8 mouse cellular contexts compared by ENCODE assay signal in the genomic region with DNA sequence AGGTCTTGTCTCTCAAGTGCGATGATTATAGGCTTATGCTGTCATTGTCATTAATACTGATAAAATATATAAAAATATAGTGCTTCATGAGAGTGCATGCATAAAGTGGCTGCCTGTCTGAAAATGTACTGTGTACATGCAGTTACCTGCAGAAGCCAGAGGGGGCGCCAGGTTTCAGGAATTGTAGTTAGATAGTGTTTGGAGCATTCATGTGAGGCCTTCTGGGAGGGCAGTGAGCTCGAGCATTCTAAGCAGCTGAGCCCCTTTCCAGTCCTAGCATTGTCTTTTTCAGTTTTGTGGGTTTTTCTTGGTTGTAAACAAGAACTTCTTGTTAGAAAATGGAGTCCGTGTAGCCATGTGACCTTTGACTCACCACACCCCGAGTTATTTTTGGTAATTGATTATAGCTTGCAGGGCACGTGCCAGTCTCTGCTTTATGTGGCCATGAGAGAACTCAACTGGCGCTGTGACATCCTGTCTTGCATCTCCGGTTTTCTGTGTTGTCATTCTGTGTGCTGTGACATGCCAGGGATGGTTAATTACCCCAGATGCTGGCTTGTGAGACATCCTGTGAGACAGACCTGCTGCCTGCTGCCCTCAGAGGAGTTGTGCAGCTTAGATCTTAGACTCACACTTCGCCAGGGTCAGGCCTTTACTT. TPM values are rescaled to one million over a fixed set of nuclear protein-coding genes. Genes with fewer than 3 reads are reported as not detected.
A peak's percentile ranks its signal among the peaks of the same experiment; 100 is the strongest.
DNase-seq lines count a peak whose midpoint lies in the region; ATAC-seq and TF ChIP-seq lines count a peak whose summit lies in the region.
"Had no signal": no experiment of that assay in that cellular context is flagged by ENCODE, and none has a peak within 500 bp of the region (broad histone marks: within the 10 kb centered on the region; RNA-seq: fewer than 3 reads in every experiment).

No protein-coding gene starts in this region.

- no peak overlapping the region for H3K9ac ChIP-seq in hindbrain, embryonic 14.5 days
- H3K9ac ChIP-seq in hindbrain, embryonic 12.5 days = no peak overlapping the region
- H3K9ac ChIP-seq in hindbrain, postnatal 0 days (replicated peaks; ENCODE audit: low read length) = no peak overlapping the region
- no peak overlapping the region for H3K9ac ChIP-seq in stomach, postnatal 0 days (ENCODE audit: low read length)

- no peaks in the 10 kb centered on the region for H3K4me1 ChIP-seq in hindbrain, embryonic 14.5 days (replicated peaks; ENCODE audit: control insufficient read depth, insufficient read depth, low read length)
- H3K4me1 ChIP-seq in hindbrain, embryonic 12.5 days = no peaks in the 10 kb centered on the region
- peaks cover 27% of the 10 kb centered on the region for H3K4me1 ChIP-seq in E14TG2a.4 (replicated peaks; ENCODE audit: low read depth, low read length)
- no peaks in the 10 kb centered on the region for H3K4me1 ChIP-seq in hindbrain, postnatal 0 days (ENCODE audit: insufficient read depth, low read length)
- no peaks in the 10 kb centered on the region for H3K4me1 ChIP-seq in stomach, postnatal 0 days (replicated peaks; ENCODE audit: control insufficient read depth, insufficient read depth)

- TF ChIP-seq CTCF in E14TG2a.4 (conservative IDR thresholded peaks at IDR 0.05; ENCODE audit: low read length) = peak; percentile 89
- TF ChIP-seq CTCF in hindbrain, postnatal 0 days (IDR thresholded peaks at IDR 0.05; ENCODE audit: low read depth) = peak; percentile 79
- TF ChIP-seq CTCF in stomach, postnatal 0 days (IDR thresholded peaks at IDR 0.05; ENCODE audit: low read depth) = peak; percentile 75

- DNase-seq in hindbrain, embryonic 14.5 days (ENCODE audit: low spot score) = peak; percentile 37
- DNase-seq in A20 (ENCODE audit: low read depth, low spot score) = peak; percentile 45
- DNase-seq in hindbrain, postnatal 0 days (ENCODE audit: low spot score) = peak; percentile 65
- DNase-seq in stomach, postnatal 0 days (ENCODE audit: low spot score) = peak; percentile 53
- DNase-seq in left cerebral cortex, adult 18-20 months (ENCODE audit: low spot score in 2 of 2) = no peak

- ATAC-seq in hindbrain, embryonic 14.5 days (ENCODE audit: low FRiP score) = no peak
- ATAC-seq in hindbrain, embryonic 12.5 days (ENCODE audit: low FRiP score) = no peak
- ATAC-seq in hindbrain, postnatal 0 days = peak; percentile 38
- no peak for ATAC-seq in stomach, postnatal 0 days (ENCODE audit: low FRiP score, low TSS enrichment)

- H3K27ac ChIP-seq in hindbrain, embryonic 14.5 days = no peak overlapping the region
- H3K27ac ChIP-seq in hindbrain, embryonic 12.5 days = no peak overlapping the region
- H3K27ac ChIP-seq in hindbrain, postnatal 0 days = no peak overlapping the region
- no peak overlapping the region for H3K27ac ChIP-seq in stomach, postnatal 0 days (replicated peaks)

- H3K27me3 ChIP-seq in hindbrain, embryonic 14.5 days (ENCODE audit: control insufficient read depth, insufficient read depth, low read length) = no peaks in the 10 kb centered on the region
- H3K27me3 ChIP-seq in hindbrain, embryonic 12.5 days = no peaks in the 10 kb centered on the region
- no peaks in the 10 kb centered on the region for H3K27me3 ChIP-seq in E14TG2a.4 (ENCODE audit: insufficient read depth, low read length)
- no peaks in the 10 kb centered on the region for H3K27me3 ChIP-seq in hindbrain, postnatal 0 days (ENCODE audit: insufficient read depth, low read length)
- no peaks in the 10 kb centered on the region for H3K27me3 ChIP-seq in stomach, postnatal 0 days (ENCODE audit: control insufficient read depth, insufficient read depth, low read length)

- WGBS in hindbrain, embryonic 14.5 days = 70% methylated on average over 9 of the region's 9 CpGs
- WGBS in hindbrain, embryonic 12.5 days = 71% methylated on average over 9 of the region's 9 CpGs
- 66% methylated on average over 9 of the region's 9 CpGs for WGBS in hindbrain, postnatal 0 days
- WGBS in stomach, postnatal 0 days = 61% methylated on average over 9 of the region's 9 CpGs

- no peak overlapping the region for H3K4me3 ChIP-seq in hindbrain, embryonic 14.5 days (replicated peaks; ENCODE audit: low read length)
- H3K4me3 ChIP-seq in hindbrain, embryonic 12.5 days = no peak overlapping the region
- no peak overlapping the region for H3K4me3 ChIP-seq in E14TG2a.4 (replicated peaks; ENCODE audit: low read length)
- H3K4me3 ChIP-seq in hindbrain, postnatal 0 days (ENCODE audit: low read length) = no peak overlapping the region
- H3K4me3 ChIP-seq in stomach, postnatal 0 days (ENCODE audit: low read depth, low read length) = no peak overlapping the region

- no peak overlapping the region for H3K4me2 ChIP-seq in hindbrain, embryonic 14.5 days (replicated peaks)
- H3K4me2 ChIP-seq in hindbrain, embryonic 12.5 days (replicated peaks) = no peak overlapping the region
- no peak overlapping the region for H3K4me2 ChIP-seq in hindbrain, postnatal 0 days (ENCODE audit: low read depth, low read length)
- no peak overlapping the region for H3K4me2 ChIP-seq in stomach, postnatal 0 days (replicated peaks; ENCODE audit: low read depth)

- peaks cover 98% of the 10 kb centered on the region for H3K36me3 ChIP-seq in hindbrain, embryonic 14.5 days (replicated peaks; ENCODE audit: control insufficient read depth, insufficient read depth)
- peaks cover 94% of the 10 kb centered on the region for H3K36me3 ChIP-seq in hindbrain, embryonic 12.5 days
- H3K36me3 ChIP-seq in E14TG2a.4 (ENCODE audit: insufficient read depth, low read length) = peaks cover 98% of the 10 kb centered on the region
- peaks cover 77% of the 10 kb centered on the region for H3K36me3 ChIP-seq in hindbrain, postnatal 0 days (ENCODE audit: insufficient read depth, low read length)
- H3K36me3 ChIP-seq in stomach, postnatal 0 days (ENCODE audit: control insufficient read depth, insufficient read depth, low read length) = peaks cover 35% of the 10 kb centered on the region

- H3K9me3 ChIP-seq in hindbrain, embryonic 14.5 days (ENCODE audit: control insufficient read depth, low read length) = no peaks in the 10 kb centered on the region
- no peaks in the 10 kb centered on the region for H3K9me3 ChIP-seq in hindbrain, embryonic 12.5 days (replicated peaks)
- no peaks in the 10 kb centered on the region for H3K9me3 ChIP-seq in E14TG2a.4 (ENCODE audit: low read length)
- H3K9me3 ChIP-seq in hindbrain, postnatal 0 days (ENCODE audit: low read length) = no peaks in the 10 kb centered on the region
- no peaks in the 10 kb centered on the region for H3K9me3 ChIP-seq in stomach, postnatal 0 days (ENCODE audit: control insufficient read depth, low read length)

- TF ChIP-seq EP300 in stomach, postnatal 0 days (optimal IDR thresholded peaks at IDR 0.05) = no peak

RNA-seq across cellular contexts. Expression of gene Tcf25, which starts 11.5 kb away (rescaled TPM):
- polyA plus RNA-seq in hindbrain, embryonic 14.5 days (2014; fragmentation: Nextera tagmentation; extraction: Ambion mirVana) = 371 and 380 TPM in 2 replicates
- polyA plus RNA-seq in hindbrain, embryonic 12.5 days (2016; fragmentation: Nextera tagmentation; extraction: Ambion mirVana) = 212 and 231 TPM in 2 replicates
- total RNA-seq in hindbrain, postnatal 0 days (2014; rRNA removed) = 540 and 551 TPM in 2 replicates
- 407 and 411 TPM in 2 replicates for polyA plus RNA-seq in hindbrain, postnatal 0 days (2015; fragmentation: Nextera tagmentation; extraction: Ambion mirVana)
- polyA plus RNA-seq in stomach, postnatal 0 days (2015; fragmentation: Nextera tagmentation; extraction: Ambion mirVana) = 133 and 146 TPM in 2 replicates
- total RNA-seq in left cerebral cortex, adult 18-20 months (2021) = 100 to 1,000 TPM; 565 to 596 TPM

RNA-seq across cellular contexts. Expression of gene Mc1r, which starts 21.9 kb away (rescaled TPM):
- polyA plus RNA-seq in hindbrain, embryonic 14.5 days (2014; fragmentation: Nextera tagmentation; extraction: Ambion mirVana) = 0.10 and 0.21 TPM in 2 replicates
- polyA plus RNA-seq in hindbrain, embryonic 12.5 days (2016; fragmentation: Nextera tagmentation; extraction: Ambion mirVana) = 0.09 and 0.20 TPM in 2 replicates
- not detected in 2 replicates for total RNA-seq in hindbrain, postnatal 0 days (2014; rRNA removed)
- 0.05 and 0.08 TPM in 2 replicates for polyA plus RNA-seq in hindbrain, postnatal 0 days (2015; fragmentation: Nextera tagmentation; extraction: Ambion mirVana)
- 0.05 TPM in 1 of 2 replicates, not detected in the other for polyA plus RNA-seq in stomach, postnatal 0 days (2015; fragmentation: Nextera tagmentation; extraction: Ambion mirVana)
- under 1 TPM in 1 of 2 experiments, not detected in 1; 0.12 TPM for total RNA-seq in left cerebral cortex, adult 18-20 months (2021)
- polyA plus RNA-seq: liver, embryonic 16.5 days had no signal

RNA-seq across cellular contexts. Expression of gene Tubb3, which starts 26.2 kb away (rescaled TPM):
- 1,715 and 1,766 TPM in 2 replicates for polyA plus RNA-seq in hindbrain, embryonic 14.5 days (2014; fragmentation: Nextera tagmentation; extraction: Ambion mirVana)
- 1,043 and 1,050 TPM in 2 replicates for polyA plus RNA-seq in hindbrain, embryonic 12.5 days (2016; fragmentation: Nextera tagmentation; extraction: Ambion mirVana)
- 3,792 and 3,923 TPM in 2 replicates for total RNA-seq in hindbrain, postnatal 0 days (2014; rRNA removed)
- 1,431 and 1,610 TPM in 2 replicates for polyA plus RNA-seq in hindbrain, postnatal 0 days (2015; fragmentation: Nextera tagmentation; extraction: Ambion mirVana)
- polyA plus RNA-seq in stomach, postnatal 0 days (2015; fragmentation: Nextera tagmentation; extraction: Ambion mirVana) = 24.4 and 24.7 TPM in 2 replicates
- 100 to 1,000 TPM; 392 to 405 TPM for total RNA-seq in left cerebral cortex, adult 18-20 months (2021)

RNA-seq across cellular contexts. Expression of gene Def8, which starts 38.3 kb away (rescaled TPM):
- polyA plus RNA-seq in hindbrain, embryonic 14.5 days (2014; fragmentation: Nextera tagmentation; extraction: Ambion mirVana) = 45.3 and 52.2 TPM in 2 replicates
- polyA plus RNA-seq in hindbrain, embryonic 12.5 days (2016; fragmentation: Nextera tagmentation; extraction: Ambion mirVana) = 40.1 and 42.5 TPM in 2 replicates
- 46.3 and 62.7 TPM in 2 replicates for total RNA-seq in hindbrain, postnatal 0 days (2014; rRNA removed)
- 37.9 and 38.8 TPM in 2 replicates for polyA plus RNA-seq in hindbrain, postnatal 0 days (2015; fragmentation: Nextera tagmentation; extraction: Ambion mirVana)
- polyA plus RNA-seq in stomach, postnatal 0 days (2015; fragmentation: Nextera tagmentation; extraction: Ambion mirVana) = 20.6 and 22.5 TPM in 2 replicates
- 10 to 100 TPM; 52.9 to 56.3 TPM for total RNA-seq in left cerebral cortex, adult 18-20 months (2021)

RNA-seq across cellular contexts. Expression of gene Spire2, which starts 52.5 kb away (rescaled TPM):
- 32.4 and 33.1 TPM in 2 replicates for polyA plus RNA-seq in hindbrain, embryonic 14.5 days (2014; fragmentation: Nextera tagmentation; extraction: Ambion mirVana)
- polyA plus RNA-seq in hindbrain, embryonic 12.5 days (2016; fragmentation: Nextera tagmentation; extraction: Ambion mirVana) = 28.9 and 32.2 TPM in 2 replicates
- total RNA-seq in hindbrain, postnatal 0 days (2014; rRNA removed) = 34.0 and 34.5 TPM in 2 replicates
- polyA plus RNA-seq in hindbrain, postnatal 0 days (2015; fragmentation: Nextera tagmentation; extraction: Ambion mirVana) = 24.7 and 25.4 TPM in 2 replicates
- 12.4 and 13.1 TPM in 2 replicates for polyA plus RNA-seq in stomach, postnatal 0 days (2015; fragmentation: Nextera tagmentation; extraction: Ambion mirVana)
- 10 to 100 TPM; 19.0 to 20.1 TPM for total RNA-seq in left cerebral cortex, adult 18-20 months (2021)

Comparison
In these comparisons a context has a peak if more than half of its experiments do, and no peak if none do; other contexts are left out.
1. DNase-seq: peak in hindbrain, embryonic 14.5 days (single experiment), A20 (single experiment), hindbrain, postnatal 0 days (single experiment) and stomach, postnatal 0 days (single experiment); none in left cerebral cortex, adult 18-20 months (0 of 2).
2. RNA of gene Tubb3, which starts 26.2 kb away (polyA plus RNA-seq): 1,715 to 1,766 TPM in hindbrain, embryonic 14.5 days, 1,431 to 1,610 TPM in hindbrain, postnatal 0 days and 1,043 to 1,050 TPM in hindbrain, embryonic 12.5 days; 24.4 to 24.7 TPM in stomach, postnatal 0 days; every median in the first group is over 10 times any median in the second.
3. Peak in every context shown above with its lines, with median percentiles within 50 percentile points of each other: CTCF ChIP-seq.